Mouse (Mus musculus) hindbrain, embryonic 13.5 days (tissue): Measurements from ENCODE around the gene Slc7a6os. TPM values are rescaled to one million over a fixed set of nuclear protein-coding genes. Genes with fewer than 3 reads are reported as not detected.

Experiments
- ATAC-seq: fragments of 200-750 bp; cut with Nextera tagmentation; 2 replicates; pipeline ENCODE4 v1.8.0; 2017; ENCODE audit warnings: moderate TSS enrichment; ENCODE audit not compliant: low FRiP score
- H3K27ac ChIP-seq: fragments of 300-500 bp; sonication (generic); 2 replicates; pipeline ENCODE4 v1.5.1; 2015; ENCODE audit warnings: inconsistent platforms, mild to moderate bottlenecking, moderate library complexity
- H3K27me3 ChIP-seq: fragments of 300-500 bp; sonication (generic); 2 replicates; pipeline ENCODE4 v1.6.1; 2015; ENCODE audit warnings: mild to moderate bottlenecking, inconsistent platforms
- H3K36me3 ChIP-seq: fragments of 300-500 bp; sonication (generic); 2 replicates; pipeline ENCODE4 v1.6.1; 2015; ENCODE audit warnings: mild to moderate bottlenecking, inconsistent platforms
- H3K4me1 ChIP-seq: fragments of 300-500 bp; sonication (generic); replicated peaks from 2 replicates; pipeline ENCODE4 v1.6.1; 2015; ENCODE audit warnings: inconsistent platforms
- H3K4me2 ChIP-seq: fragments of 300-500 bp; sonication (generic); 2 replicates; pipeline ENCODE4 v1.6.1; 2015; ENCODE audit warnings: inconsistent platforms, mild to moderate bottlenecking, moderate library complexity
- H3K4me3 ChIP-seq: fragments of 300-500 bp; sonication (generic); 2 replicates; pipeline ENCODE4 v1.5.1; 2015; ENCODE audit warnings: mild to moderate bottlenecking, inconsistent platforms
- H3K9ac ChIP-seq: fragments of 300-500 bp; sonication (generic); 2 replicates; pipeline ENCODE4 v1.6.1; 2015; ENCODE audit warnings: mild to moderate bottlenecking, inconsistent platforms
- H3K9me3 ChIP-seq: fragments of 300-500 bp; sonication (generic); 2 replicates; pipeline ENCODE4 v1.6.1; 2016; ENCODE audit warnings: inconsistent platforms
- WGBS: fragments of 180-500 bp; shearing (Covaris S2); methylation state at CpG from one replicate; pipeline ENCODE4 v1.1.7; 2015; 5-methylcytosine and 5-hydroxymethylcytosine counted together
- polyA plus RNA-seq: library from polyadenylated mRNA; unstranded; fragments of >200 nt; fragmentation: Nextera tagmentation; extraction: Ambion mirVana; gene quantifications from 2 replicates; pipeline ENCODE4 v1.2.1, GENCODE M21; 2015

Gene Slc7a6os
- polyA plus RNA-seq, 1 experiment from 2014 or later: 39.2 TPM

DNA sequence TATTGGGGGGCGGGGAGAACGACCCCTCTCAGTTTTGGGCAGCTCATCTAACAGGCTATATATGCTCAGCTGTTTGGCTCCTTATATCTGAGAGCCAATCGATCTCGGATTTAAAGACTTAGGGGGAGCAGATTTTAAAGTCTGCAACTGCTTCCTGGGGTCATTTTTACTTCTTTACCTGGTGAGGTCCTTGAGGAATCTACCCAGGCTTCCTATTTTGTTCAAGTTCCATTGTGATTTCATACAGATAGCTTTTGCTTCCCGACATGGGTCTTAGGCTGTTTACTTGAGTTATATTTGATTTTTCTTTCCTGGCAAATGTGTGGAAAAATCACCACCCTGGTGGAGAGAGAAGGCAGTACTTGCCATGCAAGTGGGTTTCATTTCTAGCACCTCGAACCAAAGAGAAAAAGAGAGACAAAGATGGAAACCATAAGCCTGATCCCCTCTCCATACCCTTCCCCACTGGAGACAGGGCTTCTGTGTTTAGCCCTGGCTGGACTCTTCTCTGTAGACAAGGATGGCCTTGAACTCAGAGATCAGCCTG, 40.7 kb downstream of the Slc7a6os start:
- ATAC-seq: no peak
- peaks cover 13% of the 10 kb centered on the region for H3K4me1 ChIP-seq
- no peaks in the 10 kb centered on the region for H3K27me3 ChIP-seq
- H3K36me3 ChIP-seq: no peaks in the 10 kb centered on the region
- 49% methylated on average over 6 of the region's 6 CpGs for WGBS
- H3K4me2 ChIP-seq: peak overlapping the region; percentile 90
- peak overlapping the region; percentile 70 for H3K4me3 ChIP-seq
- no peaks in the 10 kb centered on the region for H3K9me3 ChIP-seq
- H3K27ac ChIP-seq: peak overlapping the region; percentile 96; the same call in 1 of the 2 replicates
- peak overlapping the region; percentile 93 for H3K9ac ChIP-seq

DNA sequence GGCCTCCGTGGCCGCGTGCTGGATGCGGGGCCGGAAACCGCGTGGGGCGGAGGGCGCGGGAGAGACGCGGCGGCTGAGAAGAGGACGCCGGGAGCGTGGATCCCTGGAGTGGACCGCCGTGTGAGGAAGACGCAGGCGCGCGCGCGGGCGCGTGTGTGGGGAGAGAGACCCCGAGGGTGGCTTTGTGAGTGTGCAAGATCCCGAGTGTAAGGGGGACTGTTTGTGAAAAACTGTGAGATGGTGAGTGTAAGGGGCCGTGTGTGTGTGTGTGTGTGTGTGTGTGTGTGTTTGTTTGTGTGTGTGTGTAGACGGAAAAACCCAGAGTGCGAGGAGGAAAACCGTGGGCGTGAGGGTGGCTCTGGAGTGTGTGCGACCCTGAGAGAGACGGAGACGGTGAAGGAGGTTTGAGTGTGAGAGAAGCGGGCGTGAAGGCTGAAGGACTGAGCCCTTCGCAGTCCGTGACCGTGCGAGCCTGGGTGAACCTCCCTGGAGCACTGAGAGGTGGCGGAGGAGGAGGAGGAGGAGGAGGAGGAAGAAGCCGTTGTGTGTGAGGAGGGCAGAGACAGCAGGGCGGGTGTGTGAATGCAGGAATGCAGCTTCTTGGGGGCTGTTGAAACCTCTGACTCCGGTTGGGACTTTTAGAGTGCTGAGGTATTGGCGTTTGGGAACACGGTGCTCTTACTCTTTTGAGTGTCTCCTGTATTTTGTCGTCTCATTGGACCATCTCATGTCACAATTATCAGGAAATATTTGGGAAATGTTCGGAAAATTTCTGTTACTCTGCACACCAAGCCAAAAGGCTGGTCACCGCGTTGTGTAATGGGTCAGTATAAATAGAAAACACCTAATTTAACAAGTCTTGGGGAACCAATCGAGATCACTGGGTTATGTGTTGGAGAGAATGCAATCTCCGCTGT, 41.5 kb downstream of the Slc7a6os start:
- Histone ChIP-seq H3K27me3 (no peaks in the 10 kb centered on the region), H3K9ac (peak overlapping the region; percentile 93), H3K4me1 (peaks cover 13% of the 10 kb centered on the region), H3K9me3 (no peaks in the 10 kb centered on the region), H3K36me3 (peaks cover 4% of the 10 kb centered on the region), H3K4me2 (peak overlapping the region; percentile 90), H3K4me3 (peak overlapping the region; percentile 70), H3K27ac (peak overlapping the region; percentile 96)
- 2% methylated on average over 54 of the region's 54 CpGs for WGBS
- ATAC-seq: peak; percentile 85

DNA sequence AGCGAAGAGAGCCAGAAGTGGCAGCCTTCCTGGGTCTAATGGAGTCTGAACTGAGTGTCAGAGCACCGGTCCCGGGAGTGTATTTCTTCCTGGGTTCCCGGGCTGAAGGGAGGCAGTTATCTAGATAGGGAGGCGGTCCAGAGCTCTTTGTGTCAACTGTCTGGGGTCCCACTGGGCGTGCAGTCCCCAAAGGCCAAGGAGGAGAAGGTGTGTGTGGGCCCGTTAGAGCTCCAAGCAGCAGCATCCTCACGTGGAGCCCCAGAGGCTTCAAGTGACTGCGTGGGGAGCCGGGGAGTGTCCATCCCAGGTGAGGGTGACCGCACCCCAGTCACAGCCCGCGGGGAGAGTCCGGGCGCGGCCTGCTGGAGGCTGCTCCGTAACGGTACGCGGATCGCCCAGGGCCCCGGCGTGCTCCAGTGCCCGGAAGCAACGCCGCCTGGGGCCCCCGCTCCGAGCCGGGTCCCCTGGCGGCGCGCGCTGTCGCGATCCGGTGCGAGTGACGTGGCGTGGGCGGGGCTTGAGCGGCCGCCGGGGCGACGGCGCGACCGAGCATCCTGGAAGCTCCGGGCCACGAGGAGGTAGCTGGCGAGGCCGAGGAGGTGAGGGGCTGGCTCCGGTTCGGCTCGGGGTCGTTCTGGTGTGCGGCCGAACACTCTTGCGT, 42.2 kb downstream of the Slc7a6os start, which contains the start of gene Slc7a6:
TSS of gene Slc7a6 (plus strand) at position 502 of the 661 bp plus-strand sequence.
- no peaks in the 10 kb centered on the region for H3K9me3 ChIP-seq
- peaks cover 12% of the 10 kb centered on the region for H3K36me3 ChIP-seq
- peaks cover 13% of the 10 kb centered on the region for H3K4me1 ChIP-seq
- H3K27ac ChIP-seq: peak within 1 kb of the TSS; percentile 96
- ATAC-seq: peak; percentile 90
- peak within 1 kb of the TSS; percentile 90 for H3K4me2 ChIP-seq
- peak within 1 kb of the TSS; percentile 93 for H3K9ac ChIP-seq
- peak within 1 kb of the TSS; percentile 70 for H3K4me3 ChIP-seq
- WGBS: 1% methylated on average over 54 of the region's 59 CpGs
- H3K27me3 ChIP-seq: no peaks in the 10 kb centered on the region

- peaks cover 13% of the 10 kb centered on the region for H3K4me1 ChIP-seq
- H3K9me3 ChIP-seq: no peaks in the 10 kb centered on the region
- no peak overlapping the region for H3K9ac ChIP-seq
- H3K27ac ChIP-seq: no peak overlapping the region
- no peak overlapping the region for H3K4me3 ChIP-seq
- H3K36me3 ChIP-seq: peaks cover 43% of the 10 kb centered on the region
- 50% methylated on average over 4 of the region's 4 CpGs for WGBS
- no peak for ATAC-seq
- H3K4me2 ChIP-seq: no peak overlapping the region
- H3K27me3 ChIP-seq: no peaks in the 10 kb centered on the region
Measured at GRCm38 (mm10) chr8:106165460-106165859, 45.3 kb downstream of the Slc7a6os start.

DNA sequence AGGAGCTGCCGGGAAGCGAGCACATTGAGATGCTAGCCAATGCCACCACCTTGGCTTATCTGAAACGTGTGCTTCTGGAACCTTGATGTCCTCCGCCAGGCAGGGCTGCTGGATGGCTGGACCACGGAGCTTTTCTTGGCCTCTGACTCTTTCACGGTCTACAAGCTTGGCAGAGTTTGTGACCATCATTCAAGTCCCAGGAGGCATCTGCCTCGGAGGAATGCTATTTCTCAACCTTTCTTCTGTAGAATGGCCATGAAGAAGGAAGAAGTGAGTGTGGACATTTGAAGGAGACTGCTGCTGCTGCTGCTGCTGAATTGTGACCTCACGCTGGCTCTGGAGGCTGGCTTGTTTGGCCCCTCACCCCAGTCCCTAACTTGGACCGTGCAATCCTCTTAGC, 47.5 kb downstream of the Slc7a6os start:
- peaks cover 3% of the 10 kb centered on the region for H3K4me1 ChIP-seq
- ATAC-seq: no peak
- WGBS: 95% methylated on average over 9 of the region's 9 CpGs

GRCm38 (mm10) chr8:106159876-106160275, 50.9 kb downstream of the Slc7a6os start:
- WGBS: 92% methylated on average over 6 of the region's 6 CpGs
- H3K27me3 ChIP-seq: no peaks in the 10 kb centered on the region
- no peak overlapping the region for H3K9ac ChIP-seq
- no peaks in the 10 kb centered on the region for H3K4me1 ChIP-seq
- H3K4me3 ChIP-seq: no peak overlapping the region
- H3K9me3 ChIP-seq: no peaks in the 10 kb centered on the region
- no peak overlapping the region for H3K4me2 ChIP-seq
- no peak for ATAC-seq
- H3K36me3 ChIP-seq: peaks cover 85% of the 10 kb centered on the region
- H3K27ac ChIP-seq: no peak overlapping the region

More for the DNA sequence above, 47.5 kb downstream of the Slc7a6os start:
- Histone ChIP-seq H3K27me3 (no peaks in the 10 kb centered on the region), H3K36me3 (peaks cover 59% of the 10 kb centered on the region), H3K9me3 (no peaks in the 10 kb centered on the region), H3K9ac (no peak overlapping the region), H3K4me3 (no peak overlapping the region), H3K4me2 (no peak overlapping the region), H3K27ac (no peak overlapping the region)

GRCm38 (mm10) chr8:106158381-106158780, 52.4 kb downstream of the Slc7a6os start:
- WGBS: 93% methylated on average over 10 of the region's 10 CpGs
- H3K4me1 ChIP-seq: 0 out of 2 replicates have a peak, but pooled peaks cover 2% of the 10 kb centered on the region
- no peak overlapping the region for H3K9ac ChIP-seq
- no peaks in the 10 kb centered on the region for H3K27me3 ChIP-seq
- no peak overlapping the region for H3K4me3 ChIP-seq
- no peak overlapping the region for H3K4me2 ChIP-seq
- no peak for ATAC-seq
- no peak overlapping the region for H3K27ac ChIP-seq
- H3K9me3 ChIP-seq: no peaks in the 10 kb centered on the region
- H3K36me3 ChIP-seq: peaks cover 79% of the 10 kb centered on the region

- Histone ChIP-seq H3K9ac (no peak overlapping the region), H3K9me3 (no peaks in the 10 kb centered on the region), H3K4me1 (peaks cover 2% of the 10 kb centered on the region; the same call in 1 of the 2 replicates), H3K27ac (no peak overlapping the region), H3K27me3 (no peaks in the 10 kb centered on the region), H3K4me2 (no peak overlapping the region), H3K36me3 (peaks cover 76% of the 10 kb centered on the region), H3K4me3 (no peak overlapping the region)
- no peak for ATAC-seq
- WGBS: 92% methylated on average over 1 of the region's 1 CpGs
Measured at GRCm38 (mm10) chr8:106157419-106157818, 53.3 kb downstream of the Slc7a6os start.

- Histone ChIP-seq H3K36me3 (peaks cover 38% of the 10 kb centered on the region), H3K4me2 (no peak overlapping the region), H3K9ac (no peak overlapping the region), H3K27me3 (no peaks in the 10 kb centered on the region), H3K4me1 (peaks cover 24% of the 10 kb centered on the region), H3K9me3 (no peaks in the 10 kb centered on the region), H3K27ac (no peak overlapping the region), H3K4me3 (no peak overlapping the region)
- ATAC-seq: no peak
- 88% methylated on average over 4 of the region's 4 CpGs for WGBS
Measured at GRCm38 (mm10) chr8:106152876-106153275, 57.9 kb downstream of the Slc7a6os start.

GRCm38 (mm10) chr8:106151041-106151440, 59.7 kb downstream of the Slc7a6os start:
- no peak for ATAC-seq
- WGBS: 82% methylated on average over 9 of the region's 9 CpGs

More at GRCm38 (mm10) chr8:106151041-106151440, 59.7 kb downstream of the Slc7a6os start:
- Histone ChIP-seq H3K27ac (no peak overlapping the region), H3K4me1 (peaks cover 24% of the 10 kb centered on the region), H3K36me3 (peaks cover 23% of the 10 kb centered on the region), H3K9me3 (no peaks in the 10 kb centered on the region), H3K4me2 (peak overlapping the region; percentile 64), H3K4me3 (peak overlapping the region; percentile 83), H3K9ac (peak overlapping the region; percentile 84), H3K27me3 (no peaks in the 10 kb centered on the region)
